In the genomic region with DNA sequence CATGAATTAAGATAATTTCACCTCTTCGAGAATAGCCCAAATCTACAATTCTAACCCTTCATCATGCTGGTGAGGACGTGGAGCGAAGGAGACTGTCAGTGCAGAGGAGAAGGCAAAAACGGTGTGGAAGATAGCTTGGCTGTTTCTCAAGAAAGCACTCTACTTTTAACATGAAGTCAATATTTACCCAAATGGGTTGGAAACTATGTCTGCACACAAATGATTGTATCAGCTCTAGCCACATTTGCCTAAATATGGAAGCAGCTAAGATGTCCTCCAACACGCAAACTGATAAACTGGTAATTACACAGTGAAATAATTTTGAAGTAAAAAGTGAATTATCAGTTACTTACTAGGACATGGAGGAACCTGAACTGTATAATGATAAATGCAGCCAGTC, we compare ENCODE assay signal across 8 mouse cellular contexts. TPM values are rescaled to one million over a fixed set of nuclear protein-coding genes. Genes with fewer than 3 reads are reported as not detected.
DNase-seq lines count a peak whose midpoint lies in the region; ATAC-seq and TF ChIP-seq lines count a peak whose summit lies in the region.

No protein-coding gene starts in this region.

- peaks cover 32% of the 10 kb centered on the region for H3K4me1 ChIP-seq in kidney, embryonic 16.5 days (ENCODE audit: insufficient read depth, low read length)
- H3K4me1 ChIP-seq in embryonic facial prominence, embryonic 13.5 days, result peaks cover 40% of the 10 kb centered on the region
- H3K4me1 ChIP-seq in intestine, embryonic 16.5 days (ENCODE audit: control insufficient read depth, insufficient read depth, low read length), result peaks cover 30% of the 10 kb centered on the region

- H3K4me3 ChIP-seq in kidney, embryonic 16.5 days (ENCODE audit: low read length), result peak overlapping the region; percentile 81; the same call in 1 of the 2 replicates
- peak overlapping the region; percentile 80 for H3K4me3 ChIP-seq in embryonic facial prominence, embryonic 13.5 days
- H3K4me3 ChIP-seq in intestine, embryonic 16.5 days (ENCODE audit: low read length), result no peak overlapping the region
- H3K4me3 ChIP-seq in myocyte, result peak overlapping the region; percentile 63

- peak overlapping the region; percentile 52 for H3ac ChIP-seq in myocyte (ENCODE audit: control insufficient read depth, insufficient read length)

- no peaks in the 10 kb centered on the region for H3K9me3 ChIP-seq in kidney, embryonic 16.5 days (ENCODE audit: low read length)
- no peaks in the 10 kb centered on the region for H3K9me3 ChIP-seq in embryonic facial prominence, embryonic 13.5 days
- H3K9me3 ChIP-seq in intestine, embryonic 16.5 days (ENCODE audit: control insufficient read depth, low read length), result no peaks in the 10 kb centered on the region

- H3K79me2 ChIP-seq in myocyte (ENCODE audit: control insufficient read depth, insufficient read depth), result peaks cover 35% of the 10 kb centered on the region

- ATAC-seq in kidney, embryonic 16.5 days (ENCODE audit: low FRiP score, low TSS enrichment), result no peak
- no peak for ATAC-seq in embryonic facial prominence, embryonic 13.5 days (ENCODE audit: insufficient number of reproducible peaks, insufficient read depth, low FRiP score, low TSS enrichment, low read depth)
- ATAC-seq in intestine, embryonic 16.5 days, result no peak

- TF ChIP-seq POLR2A in myocyte (IDR thresholded peaks at IDR 0.05; ENCODE audit: insufficient read length, low read depth), result no peak

- intact Hi-C loops in left cerebral cortex, postnatal 14 days (cut with DNase I), result loop anchor here (5.0 kb wide), 2 partner anchors 45 to 165 kb away; no protein-coding TSS in a partner anchor

- H3K9ac ChIP-seq in kidney, embryonic 16.5 days (replicated peaks; ENCODE audit: low read length), result no peak overlapping the region
- H3K9ac ChIP-seq in embryonic facial prominence, embryonic 13.5 days, result no peak overlapping the region
- no peak overlapping the region for H3K9ac ChIP-seq in intestine, embryonic 16.5 days (ENCODE audit: low read depth, low read length)

- peak overlapping the region; percentile 90; the same call in 1 of the 2 replicates for H3K27ac ChIP-seq in kidney, embryonic 16.5 days (ENCODE audit: low read length)
- H3K27ac ChIP-seq in embryonic facial prominence, embryonic 13.5 days, result peak overlapping the region; percentile 88
- H3K27ac ChIP-seq in intestine, embryonic 16.5 days (ENCODE audit: low read length), result no peak overlapping the region

- H3K4me2 ChIP-seq in kidney, embryonic 16.5 days (replicated peaks; ENCODE audit: low read depth, low read length), result peak overlapping the region; percentile 65
- H3K4me2 ChIP-seq in embryonic facial prominence, embryonic 13.5 days, result peak overlapping the region; percentile 91
- peak overlapping the region; percentile 93; the same call in 1 of the 2 replicates for H3K4me2 ChIP-seq in intestine, embryonic 16.5 days (ENCODE audit: low read depth, low read length)
- peak overlapping the region; percentile 98 for H3K4me2 ChIP-seq in myocyte (ENCODE audit: low read depth)

- no peak for DNase-seq in kidney, postnatal 14 days
- no peak for DNase-seq in adrenal gland, postnatal 25 days
- DNase-seq in spleen, postnatal 36 days (ENCODE audit: low spot score in 2 of 2), result no peak
- no peak for DNase-seq in left cerebral cortex, postnatal 14 days (ENCODE audit: low spot score in 2 of 2)

- no peaks in the 10 kb centered on the region for H3K27me3 ChIP-seq in kidney, embryonic 16.5 days (ENCODE audit: insufficient read depth, low read length)
- H3K27me3 ChIP-seq in embryonic facial prominence, embryonic 13.5 days, result no peaks in the 10 kb centered on the region
- H3K27me3 ChIP-seq in intestine, embryonic 16.5 days (replicated peaks; ENCODE audit: control insufficient read depth, insufficient read depth, low read length), result no peaks in the 10 kb centered on the region
- no peaks in the 10 kb centered on the region for H3K27me3 ChIP-seq in myocyte (ENCODE audit: control insufficient read depth, insufficient read depth, insufficient read length)

- peaks cover 21% of the 10 kb centered on the region for H3K36me3 ChIP-seq in kidney, embryonic 16.5 days (ENCODE audit: insufficient read depth, low read length)
- H3K36me3 ChIP-seq in embryonic facial prominence, embryonic 13.5 days, result peaks cover 45% of the 10 kb centered on the region
- H3K36me3 ChIP-seq in intestine, embryonic 16.5 days (ENCODE audit: control insufficient read depth, insufficient read depth, low read length), result peaks cover 8% of the 10 kb centered on the region; the same call in 1 of the 2 replicates
- H3K36me3 ChIP-seq in myocyte (ENCODE audit: control insufficient read depth, insufficient read depth), result peaks cover 10% of the 10 kb centered on the region

- WGBS in kidney, embryonic 16.5 days, result 88% methylated on average over 5 of the region's 5 CpGs
- 89% methylated on average over 5 of the region's 5 CpGs for WGBS in embryonic facial prominence, embryonic 13.5 days
- WGBS in intestine, embryonic 16.5 days, result 79% methylated on average over 5 of the region's 5 CpGs

TF ChIP-seq in myocyte, 11 proteins besides CTCF, POLR2A, EP300 and RAD21:
- TF ChIP-seq SRF (IDR thresholded peaks at IDR 0.05; ENCODE audit: control insufficient read depth, insufficient read length, low read depth), result no peak
- TF ChIP-seq MAX (IDR thresholded peaks at IDR 0.05; ENCODE audit: low read depth), result no peak
- no peak for TF ChIP-seq MYOG (IDR thresholded peaks at IDR 0.05; ENCODE audit: control insufficient read depth in 1 of 3, insufficient read depth in 1 of 3, insufficient read length in 2 of 3, low read depth in 2 of 3)
- no peak for TF ChIP-seq TCF3 (IDR thresholded peaks at IDR 0.05; ENCODE audit: insufficient read length, low read depth)

RNA-seq across cellular contexts. Expression of a gene that starts 1.0 kb away (rescaled TPM):
- 20.6 TPM in 2 replicates for polyA plus RNA-seq in kidney, embryonic 16.5 days (2015; fragmentation: Nextera tagmentation; extraction: Ambion mirVana)
- polyA plus RNA-seq in embryonic facial prominence, embryonic 13.5 days (2015; fragmentation: Nextera tagmentation; extraction: Ambion mirVana), result 16.1 and 16.5 TPM in 2 replicates
- 15.9 TPM in 2 replicates for polyA plus RNA-seq in intestine, embryonic 16.5 days (2015; fragmentation: Nextera tagmentation; extraction: Ambion mirVana)
- 3.3 TPM for polyA plus RNA-seq in myocyte (2012; fragmentation: generic; extraction: Trizol)
- total RNA-seq in adrenal gland, postnatal 25 days (2021), result 15.0 and 20.0 TPM in 2 replicates
- total RNA-seq in left cerebral cortex, postnatal 14 days (2021), result 1 to 10 TPM; 7.3 to 9.1 TPM

RNA-seq across cellular contexts. Expression of a gene that starts 1.0 kb away (rescaled TPM):
- polyA plus RNA-seq in kidney, embryonic 16.5 days (2015; fragmentation: Nextera tagmentation; extraction: Ambion mirVana), result 233 and 259 TPM in 2 replicates
- polyA plus RNA-seq in embryonic facial prominence, embryonic 13.5 days (2015; fragmentation: Nextera tagmentation; extraction: Ambion mirVana), result 267 and 281 TPM in 2 replicates
- 176 and 191 TPM in 2 replicates for polyA plus RNA-seq in intestine, embryonic 16.5 days (2015; fragmentation: Nextera tagmentation; extraction: Ambion mirVana)
- polyA plus RNA-seq in myocyte (2012; fragmentation: generic; extraction: Trizol), result 81.4 TPM
- total RNA-seq in adrenal gland, postnatal 25 days (2021), result 77.9 and 86.1 TPM in 2 replicates
- total RNA-seq in left cerebral cortex, postnatal 14 days (2021), result 10 to 100 TPM; 58.6 to 61.5 TPM

RNA-seq across cellular contexts. Expression of a gene that starts 21.9 kb away (rescaled TPM):
- 19.2 and 22.3 TPM in 2 replicates for polyA plus RNA-seq in kidney, embryonic 16.5 days (2015; fragmentation: Nextera tagmentation; extraction: Ambion mirVana)
- 18.1 and 19.4 TPM in 2 replicates for polyA plus RNA-seq in embryonic facial prominence, embryonic 13.5 days (2015; fragmentation: Nextera tagmentation; extraction: Ambion mirVana)
- 15.8 and 16.9 TPM in 2 replicates for polyA plus RNA-seq in intestine, embryonic 16.5 days (2015; fragmentation: Nextera tagmentation; extraction: Ambion mirVana)
- 7.6 TPM for polyA plus RNA-seq in myocyte (2012; fragmentation: generic; extraction: Trizol)
- total RNA-seq in adrenal gland, postnatal 25 days (2021), result 50.2 and 61.4 TPM in 2 replicates
- 10 to 100 TPM in 1 of 2 experiments, 1 to 10 TPM in 1; 10.0 to 11.8 TPM for total RNA-seq in left cerebral cortex, postnatal 14 days (2021)

RNA-seq across cellular contexts. Expression of a gene that starts 48.1 kb away (rescaled TPM):
- polyA plus RNA-seq in kidney, embryonic 16.5 days (2015; fragmentation: Nextera tagmentation; extraction: Ambion mirVana), result 74.5 and 75.3 TPM in 2 replicates
- polyA plus RNA-seq in embryonic facial prominence, embryonic 13.5 days (2015; fragmentation: Nextera tagmentation; extraction: Ambion mirVana), result 58.4 and 58.9 TPM in 2 replicates
- 85.9 and 88.1 TPM in 2 replicates for polyA plus RNA-seq in intestine, embryonic 16.5 days (2015; fragmentation: Nextera tagmentation; extraction: Ambion mirVana)
- polyA plus RNA-seq in myocyte (2012; fragmentation: generic; extraction: Trizol), result 52.9 TPM
- total RNA-seq in adrenal gland, postnatal 25 days (2021), result 58.4 and 59.2 TPM in 2 replicates
- total RNA-seq in left cerebral cortex, postnatal 14 days (2021), result 10 to 100 TPM; 31.2 to 34.2 TPM

RNA-seq across cellular contexts. Expression of a gene that starts 51.5 kb away (rescaled TPM):
- 85.3 and 95.0 TPM in 2 replicates for polyA plus RNA-seq in kidney, embryonic 16.5 days (2015; fragmentation: Nextera tagmentation; extraction: Ambion mirVana)
- 90.4 and 92.3 TPM in 2 replicates for polyA plus RNA-seq in embryonic facial prominence, embryonic 13.5 days (2015; fragmentation: Nextera tagmentation; extraction: Ambion mirVana)
- 64.9 and 69.1 TPM in 2 replicates for polyA plus RNA-seq in intestine, embryonic 16.5 days (2015; fragmentation: Nextera tagmentation; extraction: Ambion mirVana)
- 49.9 TPM for polyA plus RNA-seq in myocyte (2012; fragmentation: generic; extraction: Trizol)
- total RNA-seq in adrenal gland, postnatal 25 days (2021), result 63.3 and 88.0 TPM in 2 replicates
- total RNA-seq in left cerebral cortex, postnatal 14 days (2021), result 10 to 100 TPM; 68.3 to 76.7 TPM
